Mouse (Mus musculus) kidney, embryonic 16.5 days (tissue): ENCODE data around the gene Gm16181. TPM values are rescaled to one million over a fixed set of nuclear protein-coding genes. Genes with fewer than 3 reads are reported as not detected.
A peak's percentile ranks its signal among the peaks of the same experiment; 100 is the strongest.

ENCODE experiments used
- ATAC-seq: fragments of 200-750 bp; cut with Nextera tagmentation; 2 replicates; pipeline ENCODE4 v1.8.0; 2017; ENCODE audit warnings: moderate TSS enrichment; ENCODE audit not compliant: low FRiP score, low TSS enrichment
- H3K27ac ChIP-seq: fragments of 300-500 bp; sonication (generic); 2 replicates; pipeline ENCODE4 v1.5.1; 2014; ENCODE audit warnings: low read length
- H3K27me3 ChIP-seq: fragments of 300-500 bp; sonication (generic); 2 replicates; pipeline ENCODE4 v1.6.1; 2014; ENCODE audit warnings: low read length, control low read depth, mixed read lengths; ENCODE audit not compliant: insufficient read depth
- H3K36me3 ChIP-seq: fragments of 300-500 bp; sonication (generic); 2 replicates; pipeline ENCODE4 v1.6.1; 2014; ENCODE audit warnings: low read length, control low read depth, mixed read lengths; ENCODE audit not compliant: insufficient read depth
- H3K4me1 ChIP-seq: fragments of 300-500 bp; sonication (generic); 2 replicates; pipeline ENCODE4 v1.6.1; 2014; ENCODE audit warnings: low read length, control low read depth, mixed read lengths; ENCODE audit not compliant: insufficient read depth
- H3K4me2 ChIP-seq: fragments of 300-500 bp; sonication (generic); replicated peaks from 2 replicates; pipeline ENCODE4 v1.6.1; 2014; ENCODE audit warnings: low read depth, low read length
- H3K4me3 ChIP-seq: fragments of 300-500 bp; sonication (generic); 2 replicates; pipeline ENCODE4 v1.5.1; 2014; ENCODE audit warnings: mild to moderate bottlenecking, low read length
- H3K9ac ChIP-seq: fragments of 300-500 bp; sonication (generic); replicated peaks from 2 replicates; pipeline ENCODE4 v1.6.1; 2014; ENCODE audit warnings: low read length
- H3K9me3 ChIP-seq: fragments of 300-500 bp; sonication (generic); 2 replicates; pipeline ENCODE4 v1.6.1; 2016; ENCODE audit warnings: low read length, control low read depth
- WGBS: fragments of 180-500 bp; shearing (Covaris S2); extraction: QIAGEN DNeasy Blood & Tissue Kit; methylation state at CpG from one replicate; pipeline ENCODE4 v1.1.7; 2014; 5-methylcytosine and 5-hydroxymethylcytosine counted together
- polyA plus RNA-seq: library from polyadenylated mRNA; unstranded; fragments of >200 nt; fragmentation: Nextera tagmentation; extraction: Ambion mirVana; gene quantifications from 2 replicates; pipeline ENCODE4 v1.2.1, GENCODE M21; 2015

The Gm16181 gene
- polyA plus RNA-seq, 1 experiment from 2014 or later = 0.56 TPM

DNA sequence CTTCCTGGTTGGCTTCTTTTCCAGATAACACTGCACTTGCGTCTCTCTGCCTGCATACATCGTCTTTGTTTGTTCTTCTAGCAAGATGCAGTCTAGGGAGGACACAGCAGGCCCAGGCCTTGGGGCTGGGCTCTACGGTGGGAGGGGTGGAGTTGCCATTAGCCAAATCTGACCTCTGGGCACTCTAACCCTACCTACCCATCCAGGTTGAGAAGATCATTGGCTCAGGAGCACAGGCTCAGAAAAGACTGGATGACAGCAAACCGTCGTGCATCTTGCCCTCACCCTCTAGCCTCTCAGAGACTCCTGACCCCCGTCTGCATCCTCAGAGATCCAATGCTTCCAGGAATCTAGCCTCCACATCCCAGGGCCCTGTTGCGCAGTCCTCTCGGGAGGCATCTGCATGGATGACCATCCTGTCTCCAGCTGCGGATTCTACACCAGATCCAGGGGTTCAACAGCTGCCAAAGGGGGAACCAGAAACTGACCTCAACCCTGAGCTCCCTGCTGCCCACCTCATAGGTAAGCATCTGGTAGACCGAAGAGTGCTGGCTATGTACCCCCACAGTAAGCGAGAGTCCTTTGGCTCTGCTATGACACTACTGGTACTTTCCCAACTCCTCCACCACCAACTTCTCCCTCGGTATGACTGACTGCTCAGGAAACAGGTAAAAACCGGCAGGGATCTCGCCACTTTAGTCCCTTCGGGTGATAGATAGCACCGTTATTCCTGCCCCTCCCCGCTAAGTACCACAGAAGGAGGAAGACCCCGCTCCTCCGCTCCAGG, 25.6 kb upstream of the Gm16181 start:
- H3K4me2 ChIP-seq = peak overlapping the region; percentile 68
- peak overlapping the region; percentile 47 for H3K9ac ChIP-seq
- 0 out of 2 replicates have a peak, but pooled peaks have one; percentile 49 for ATAC-seq
- H3K4me1 ChIP-seq = peaks cover 14% of the 10 kb centered on the region
- no peaks in the 10 kb centered on the region for H3K9me3 ChIP-seq
- H3K4me3 ChIP-seq = peak overlapping the region; percentile 43
- H3K27me3 ChIP-seq = peaks cover 29% of the 10 kb centered on the region
- H3K36me3 ChIP-seq = no peaks in the 10 kb centered on the region
- H3K27ac ChIP-seq = no peak overlapping the region
- WGBS = 45% methylated on average over 19 of the region's 19 CpGs

DNA sequence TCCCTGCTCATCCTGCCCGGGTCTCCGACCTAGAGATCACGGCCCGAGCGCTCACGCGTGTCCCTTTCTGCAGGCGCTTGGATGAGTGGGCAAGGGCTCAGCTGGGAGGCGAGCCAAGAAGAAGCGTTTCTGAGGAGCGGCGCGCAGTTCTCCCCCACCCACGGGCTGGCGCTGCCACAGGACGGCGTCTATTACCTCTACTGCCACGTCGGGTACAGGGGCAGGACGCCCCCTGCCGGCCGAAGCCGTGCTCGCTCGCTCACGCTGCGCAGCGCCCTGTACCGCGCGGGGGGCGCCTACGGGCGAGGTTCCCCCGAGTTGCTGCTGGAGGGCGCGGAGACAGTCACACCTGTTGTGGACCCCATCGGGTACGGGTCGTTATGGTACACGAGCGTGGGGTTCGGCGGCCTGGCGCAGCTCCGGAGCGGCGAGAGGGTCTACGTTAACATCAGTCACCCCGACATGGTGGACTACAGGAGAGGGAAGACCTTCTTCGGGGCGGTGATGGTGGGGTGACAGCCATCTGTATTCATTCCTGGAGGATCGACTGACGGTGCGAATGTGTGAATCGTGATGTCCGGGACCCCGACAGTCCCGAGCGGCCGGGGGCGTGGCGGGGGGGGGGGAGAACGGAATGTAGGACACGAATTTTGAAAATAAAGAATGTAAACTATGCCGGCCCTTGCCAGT, 24.9 kb upstream of the Gm16181 start:
- H3K36me3 ChIP-seq = no peaks in the 10 kb centered on the region
- peaks cover 14% of the 10 kb centered on the region for H3K4me1 ChIP-seq
- no peak overlapping the region for H3K27ac ChIP-seq
- H3K9me3 ChIP-seq = no peaks in the 10 kb centered on the region
- WGBS = under 1% methylated on average over 66 of the region's 66 CpGs
- H3K4me3 ChIP-seq = peak overlapping the region; percentile 43
- H3K27me3 ChIP-seq = peaks cover 33% of the 10 kb centered on the region
- peak overlapping the region; percentile 68 for H3K4me2 ChIP-seq
- H3K9ac ChIP-seq = peak overlapping the region; percentile 47
- ATAC-seq = peak; percentile 87

DNA sequence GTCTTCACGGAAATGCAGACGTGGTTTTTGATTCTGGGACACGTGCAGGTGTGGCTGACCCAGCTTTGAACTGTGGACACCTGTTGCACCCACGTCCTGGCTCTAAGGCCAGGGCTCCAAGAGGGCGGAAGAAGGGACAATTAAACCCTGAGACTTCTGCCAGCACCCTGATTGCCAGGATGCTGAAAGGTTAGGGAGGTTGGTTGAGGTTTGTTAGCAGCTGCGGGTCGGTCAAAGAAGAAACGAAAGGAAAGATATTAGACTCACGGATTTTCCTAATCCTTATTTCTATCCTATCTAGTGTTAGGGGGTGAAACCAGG, 24.4 kb upstream of the Gm16181 start:
- ATAC-seq = no peak
- H3K4me1 ChIP-seq = peaks cover 14% of the 10 kb centered on the region
- H3K9ac ChIP-seq = no peak overlapping the region
- peaks cover 37% of the 10 kb centered on the region for H3K27me3 ChIP-seq
- no peaks in the 10 kb centered on the region for H3K36me3 ChIP-seq
- peak overlapping the region; percentile 68 for H3K4me2 ChIP-seq
- WGBS = 29% methylated on average over 9 of the region's 9 CpGs
- peak overlapping the region; percentile 43 for H3K4me3 ChIP-seq
- no peak overlapping the region for H3K27ac ChIP-seq
- no peaks in the 10 kb centered on the region for H3K9me3 ChIP-seq

DNA sequence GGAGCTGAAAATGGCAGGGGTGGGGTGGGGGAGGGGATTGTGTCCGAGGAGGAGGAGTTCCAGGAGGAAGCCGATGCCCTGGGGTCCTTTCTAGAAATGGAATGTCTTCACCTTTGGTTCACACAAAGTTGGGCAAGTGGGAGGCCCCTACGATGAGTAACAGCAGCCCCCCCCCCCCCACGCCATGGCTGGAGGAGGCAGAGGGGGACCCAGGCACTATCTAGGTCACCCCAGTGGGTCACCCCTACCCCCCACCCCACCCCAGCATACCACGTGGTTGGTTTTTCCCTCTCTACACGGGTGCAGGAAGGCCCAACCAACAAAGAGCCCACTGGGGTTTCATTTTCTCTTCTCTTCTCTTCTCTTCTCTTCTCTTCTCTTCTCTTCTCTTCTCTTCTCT, 23.5 kb upstream of the Gm16181 start:
- Histone ChIP-seq H3K4me3 (no peak overlapping the region), H3K4me1 (peaks cover 19% of the 10 kb centered on the region), H3K27me3 (peaks cover 42% of the 10 kb centered on the region), H3K36me3 (no peaks in the 10 kb centered on the region), H3K9ac (no peak overlapping the region), H3K27ac (no peak overlapping the region), H3K4me2 (no peak overlapping the region), H3K9me3 (no peaks in the 10 kb centered on the region)
- ATAC-seq = no peak
- 49% methylated on average over 6 of the region's 6 CpGs for WGBS

DNA sequence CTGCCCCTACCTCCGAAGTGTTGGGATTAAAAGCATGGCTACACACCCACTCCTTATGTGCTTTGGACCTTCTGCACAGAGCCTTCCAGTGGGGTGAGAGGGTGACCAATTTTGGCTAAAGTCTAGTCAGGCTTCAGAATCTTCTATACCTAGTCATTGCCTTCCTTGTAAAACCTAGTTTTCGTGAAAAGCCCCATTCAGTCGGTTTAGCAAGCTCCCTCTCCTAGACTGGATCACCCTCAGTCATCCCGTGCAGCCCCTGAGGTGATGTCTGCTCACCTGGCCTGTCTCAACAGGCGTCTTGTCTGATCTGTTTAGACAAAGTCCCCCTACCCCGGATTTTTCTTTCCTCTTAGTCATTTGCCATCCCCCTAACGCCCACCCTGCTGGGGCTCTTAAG, 22.6 kb upstream of the Gm16181 start:
- peaks cover 48% of the 10 kb centered on the region for H3K27me3 ChIP-seq
- no peak overlapping the region for H3K27ac ChIP-seq
- ATAC-seq = no peak
- no peaks in the 10 kb centered on the region for H3K9me3 ChIP-seq
- no peak overlapping the region for H3K4me2 ChIP-seq
- peaks cover 19% of the 10 kb centered on the region for H3K4me1 ChIP-seq
- WGBS = 73% methylated on average over 7 of the region's 7 CpGs
- no peak overlapping the region for H3K4me3 ChIP-seq
- no peak overlapping the region for H3K9ac ChIP-seq
- H3K36me3 ChIP-seq = no peaks in the 10 kb centered on the region

DNA sequence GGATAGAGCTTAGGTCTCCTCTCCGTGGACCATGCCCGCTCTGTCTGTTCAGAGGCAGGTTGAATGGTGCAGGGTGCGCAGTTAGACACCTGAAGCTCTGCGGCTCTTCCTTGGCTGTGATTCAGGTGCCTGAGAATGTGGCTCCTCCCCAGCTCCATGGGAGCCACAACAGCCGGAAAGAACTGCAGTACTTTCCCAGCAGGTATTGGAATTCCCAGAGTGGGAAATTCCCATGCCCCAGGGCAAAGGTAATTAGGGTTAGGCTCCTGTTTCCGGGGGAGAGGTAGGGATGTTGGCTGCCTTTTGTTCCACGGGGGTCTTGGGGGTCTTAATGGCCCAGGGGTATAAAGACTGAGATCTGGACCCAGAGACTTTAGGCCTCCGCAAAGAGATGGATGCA, 21.7 kb upstream of the Gm16181 start:
- H3K27me3 ChIP-seq = peaks cover 52% of the 10 kb centered on the region
- H3K36me3 ChIP-seq = no peaks in the 10 kb centered on the region
- H3K9me3 ChIP-seq = no peaks in the 10 kb centered on the region
- WGBS = 27% methylated on average over 8 of the region's 8 CpGs
- peaks cover 19% of the 10 kb centered on the region for H3K4me1 ChIP-seq
- no peak overlapping the region for H3K4me3 ChIP-seq
- ATAC-seq = no peak
- H3K9ac ChIP-seq = no peak overlapping the region
- H3K27ac ChIP-seq = no peak overlapping the region
- no peak overlapping the region for H3K4me2 ChIP-seq

DNA sequence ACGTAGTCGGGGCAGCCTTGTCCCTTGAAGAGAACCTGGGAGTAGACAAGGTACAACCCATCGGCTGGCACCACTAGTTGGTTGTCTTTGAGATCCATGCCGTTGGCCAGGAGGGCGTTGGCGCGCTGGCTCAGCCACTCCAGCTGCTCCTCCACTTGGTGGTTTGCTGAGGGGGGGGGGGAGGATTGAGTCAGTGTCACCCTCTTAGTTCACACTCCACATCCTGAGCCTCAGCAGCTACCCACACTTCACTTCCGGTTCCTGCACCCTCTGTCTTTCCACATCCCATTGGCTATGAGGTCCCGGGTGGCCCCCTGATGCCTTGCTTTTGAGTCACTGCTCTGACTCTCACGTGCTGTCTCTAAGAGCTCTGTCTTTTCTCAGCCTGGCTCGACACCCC, 20.2 kb upstream of the Gm16181 start:
- H3K27me3 ChIP-seq = peaks cover 47% of the 10 kb centered on the region
- no peak overlapping the region for H3K27ac ChIP-seq
- no peak overlapping the region for H3K4me2 ChIP-seq
- no peak overlapping the region for H3K9ac ChIP-seq
- H3K4me3 ChIP-seq = no peak overlapping the region
- H3K9me3 ChIP-seq = no peaks in the 10 kb centered on the region
- no peaks in the 10 kb centered on the region for H3K36me3 ChIP-seq
- 90% methylated on average over 11 of the region's 11 CpGs for WGBS
- ATAC-seq = no peak
- peaks cover 16% of the 10 kb centered on the region for H3K4me1 ChIP-seq

DNA sequence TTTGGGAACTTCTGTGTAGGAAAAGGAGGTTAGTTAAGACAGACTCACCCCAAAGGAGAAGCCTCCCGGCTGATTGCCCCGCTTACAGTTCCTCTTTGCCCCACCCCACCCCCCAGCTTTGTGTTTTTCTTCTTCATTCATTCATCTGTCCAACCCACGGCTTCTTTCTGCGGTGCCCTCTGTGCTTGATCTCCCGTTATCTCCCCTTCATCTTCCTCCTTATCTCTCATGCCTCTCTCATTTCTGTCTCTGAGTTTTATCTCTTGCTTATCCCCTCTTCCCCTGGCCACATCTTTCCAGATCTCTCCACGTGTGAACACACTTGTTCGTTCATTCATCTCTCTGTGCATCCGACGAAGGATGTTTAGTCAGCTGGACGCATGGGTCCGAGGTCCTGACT, 19.5 kb upstream of the Gm16181 start:
- ATAC-seq = no peak
- WGBS = 61% methylated on average over 11 of the region's 11 CpGs
- H3K9ac ChIP-seq = no peak overlapping the region
- H3K4me2 ChIP-seq = no peak overlapping the region
- no peak overlapping the region for H3K4me3 ChIP-seq
- no peaks in the 10 kb centered on the region for H3K9me3 ChIP-seq
- H3K36me3 ChIP-seq = no peaks in the 10 kb centered on the region
- H3K4me1 ChIP-seq = 0 out of 2 replicates have a peak, but pooled peaks cover 9% of the 10 kb centered on the region
- no peak overlapping the region for H3K27ac ChIP-seq
- peaks cover 42% of the 10 kb centered on the region for H3K27me3 ChIP-seq

DNA sequence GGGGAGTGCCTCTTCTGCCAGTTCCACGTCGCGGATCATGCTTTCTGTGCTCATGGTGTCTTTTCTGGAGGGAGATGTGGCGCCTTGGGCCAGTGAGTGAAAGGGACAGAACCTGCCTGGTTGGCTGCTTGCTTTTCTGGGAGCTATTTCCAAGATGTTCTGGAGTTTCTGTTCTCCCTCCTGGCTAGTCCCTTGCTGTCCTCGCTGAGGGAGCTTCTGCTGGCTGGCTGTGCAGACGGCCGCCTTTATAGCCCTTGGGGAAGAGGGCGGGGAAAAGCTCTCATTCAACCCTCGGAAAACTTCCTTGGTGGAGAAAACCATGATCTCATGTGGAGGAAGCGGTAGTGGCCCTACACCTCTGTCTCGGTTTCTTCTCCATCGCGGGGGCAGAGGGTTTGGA, 18.8 kb upstream of the Gm16181 start, which contains the start of gene Tnf:
Gene Tnf, minus strand, starts transcription at position 221 of the 400 bp plus-strand sequence.
- Histone ChIP-seq H3K36me3 (no peaks in the 10 kb centered on the region), H3K27ac (no peak within 1 kb of the TSS), H3K4me3 (no peak within 1 kb of the TSS), H3K4me2 (peak within 1 kb of the TSS; percentile 32; the same call in 1 of the 2 replicates), H3K9me3 (no peaks in the 10 kb centered on the region), H3K4me1 (0 out of 2 replicates have a peak, but pooled peaks cover 9% of the 10 kb centered on the region), H3K9ac (no peak within 1 kb of the TSS), H3K27me3 (peaks cover 37% of the 10 kb centered on the region)
- ATAC-seq = no peak
- WGBS = 23% methylated on average over 13 of the region's 13 CpGs

DNA sequence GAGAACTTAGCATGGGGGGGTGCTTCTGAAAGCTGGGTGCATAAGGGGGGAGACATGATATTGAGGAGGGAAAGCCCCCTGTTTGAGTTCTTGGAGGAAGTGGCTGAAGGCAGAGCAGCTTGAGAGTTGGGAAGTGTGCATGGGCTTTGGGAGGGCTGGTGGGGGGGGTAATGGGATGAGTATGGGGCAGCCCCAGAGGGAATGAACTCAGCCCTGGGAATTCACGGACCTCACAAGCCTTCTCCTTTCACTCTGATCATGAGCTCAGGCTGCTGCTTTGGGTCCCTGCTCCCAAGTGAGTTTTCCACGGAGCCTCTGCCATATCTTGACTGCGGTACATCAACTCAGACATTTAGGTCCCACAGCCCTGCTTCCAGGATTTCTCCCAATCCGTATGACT, 18.2 kb upstream of the Gm16181 start:
- no peak for ATAC-seq
- WGBS = 76% methylated on average over 4 of the region's 4 CpGs
- Histone ChIP-seq H3K4me3 (no peak overlapping the region), H3K9me3 (no peaks in the 10 kb centered on the region), H3K4me1 (0 out of 2 replicates have a peak, but pooled peaks cover 9% of the 10 kb centered on the region), H3K9ac (no peak overlapping the region), H3K27me3 (peaks cover 34% of the 10 kb centered on the region), H3K36me3 (no peaks in the 10 kb centered on the region), H3K4me2 (no peak overlapping the region), H3K27ac (no peak overlapping the region)
